Mouse (Mus musculus): ENCODE results near the gene Wnt6. TPM values are rescaled to one million over a fixed set of nuclear protein-coding genes. Genes with fewer than 3 reads are reported as not detected.
A peak's percentile ranks its signal among the peaks of the same experiment; 100 is the strongest.

Wnt6 gene
- polyA plus RNA-seq, 1 experiment from 2014 or later: 2.4 TPM

- Histone ChIP-seq H3K27ac (no peak overlapping the region), H3K27me3 (peaks cover 95% of the 10 kb centered on the region), H3K4me2 (replicated peaks) (no peak overlapping the region), H3K9me3 (no peaks in the 10 kb centered on the region), H3K4me1 (replicated peaks) (peaks cover 20% of the 10 kb centered on the region), H3K9ac (replicated peaks) (no peak overlapping the region), H3K4me3 (replicated peaks) (no peak overlapping the region), H3K36me3 (no peaks in the 10 kb centered on the region)
- 31% methylated on average over 3 of the region's 3 CpGs for WGBS
- no peak for ATAC-seq
Measured at GRCm38 (mm10) chr1:74778934-74779486, 7.3 kb downstream of the Wnt6 start.

- Histone ChIP-seq H3K27ac (no peak overlapping the region), H3K4me1 (replicated peaks) (peaks cover 23% of the 10 kb centered on the region), H3K36me3 (no peaks in the 10 kb centered on the region), H3K4me3 (replicated peaks) (no peak overlapping the region), H3K27me3 (peaks cover 93% of the 10 kb centered on the region), H3K4me2 (replicated peaks) (no peak overlapping the region), H3K9me3 (no peaks in the 10 kb centered on the region), H3K9ac (replicated peaks) (no peak overlapping the region)
- ATAC-seq: no peak
- 9% methylated on average over 14 of the region's 14 CpGs for WGBS
Measured at GRCm38 (mm10) chr1:74782045-74782444, 10.4 kb downstream of the Wnt6 start.

GRCm38 (mm10) chr1:74783554-74783953 is 11.9 kb downstream of the Wnt6 start:
- Histone ChIP-seq H3K9ac (replicated peaks) (no peak overlapping the region), H3K9me3 (no peaks in the 10 kb centered on the region), H3K4me3 (replicated peaks) (peak overlapping the region; percentile 42), H3K27ac (no peak overlapping the region), H3K36me3 (no peaks in the 10 kb centered on the region), H3K4me1 (replicated peaks) (peaks cover 23% of the 10 kb centered on the region), H3K27me3 (peaks cover 92% of the 10 kb centered on the region), H3K4me2 (replicated peaks) (peak overlapping the region; percentile 65)
- ATAC-seq: peak; percentile 11; the same call in 1 of the 2 replicates
- 2% methylated on average over 11 of the region's 13 CpGs for WGBS

GRCm38 (mm10) chr1:74784041-74784759 is 12.5 kb downstream of the Wnt6 start:
- peaks cover 25% of the 10 kb centered on the region for H3K4me1 ChIP-seq (replicated peaks)
- H3K4me2 ChIP-seq (replicated peaks): peak overlapping the region; percentile 65
- H3K9me3 ChIP-seq: no peaks in the 10 kb centered on the region
- H3K27ac ChIP-seq: no peak overlapping the region
- peak overlapping the region; percentile 42 for H3K4me3 ChIP-seq (replicated peaks)
- peak; percentile 50 for ATAC-seq
- no peak overlapping the region; the same call in 1 of the 2 replicates for H3K9ac ChIP-seq (replicated peaks)
- H3K36me3 ChIP-seq: no peaks in the 10 kb centered on the region
- peaks cover 92% of the 10 kb centered on the region for H3K27me3 ChIP-seq
- under 1% methylated on average over 67 of the region's 67 CpGs for WGBS

- 6% methylated on average over 7 of the region's 7 CpGs for WGBS
- Histone ChIP-seq H3K4me3 (replicated peaks) (no peak overlapping the region), H3K27me3 (peaks cover 97% of the 10 kb centered on the region), H3K4me2 (replicated peaks) (no peak overlapping the region), H3K9me3 (no peaks in the 10 kb centered on the region), H3K27ac (no peak overlapping the region), H3K4me1 (replicated peaks) (peaks cover 38% of the 10 kb centered on the region), H3K9ac (replicated peaks) (no peak overlapping the region), H3K36me3 (no peaks in the 10 kb centered on the region)
- ATAC-seq: peak; percentile 43; the same call in 1 of the 2 replicates
Measured at GRCm38 (mm10) chr1:74787846-74788245, 16.2 kb downstream of the Wnt6 start.

GRCm38 (mm10) chr1:74788603-74789176 is 17.0 kb downstream of the Wnt6 start:
- H3K36me3 ChIP-seq: no peaks in the 10 kb centered on the region
- peaks cover 39% of the 10 kb centered on the region for H3K4me1 ChIP-seq (replicated peaks)
- no peak overlapping the region for H3K4me3 ChIP-seq (replicated peaks)
- H3K27me3 ChIP-seq: peaks cover 97% of the 10 kb centered on the region
- H3K4me2 ChIP-seq (replicated peaks): no peak overlapping the region
- H3K27ac ChIP-seq: no peak overlapping the region
- no peak overlapping the region for H3K9ac ChIP-seq (replicated peaks)
- no peak for ATAC-seq
- 19% methylated on average over 6 of the region's 6 CpGs for WGBS
- H3K9me3 ChIP-seq: no peaks in the 10 kb centered on the region

GRCm38 (mm10) chr1:74790095-74790494 is 18.4 kb downstream of the Wnt6 start:
- Histone ChIP-seq H3K27me3 (peaks cover 97% of the 10 kb centered on the region), H3K4me3 (replicated peaks) (no peak overlapping the region), H3K36me3 (no peaks in the 10 kb centered on the region), H3K9ac (replicated peaks) (no peak overlapping the region), H3K27ac (no peak overlapping the region), H3K4me2 (replicated peaks) (no peak overlapping the region), H3K4me1 (replicated peaks) (peaks cover 44% of the 10 kb centered on the region), H3K9me3 (no peaks in the 10 kb centered on the region)
- WGBS: 3% methylated on average over 3 of the region's 3 CpGs
- ATAC-seq: no peak

- Histone ChIP-seq H3K36me3 (no peaks in the 10 kb centered on the region), H3K9me3 (no peaks in the 10 kb centered on the region), H3K27ac (no peak within 1 kb of the TSS), H3K27me3 (peaks cover 99% of the 10 kb centered on the region), H3K4me2 (replicated peaks) (peak within 1 kb of the TSS; percentile 56), H3K4me3 (replicated peaks) (peak within 1 kb of the TSS; percentile 30), H3K9ac (replicated peaks) (peak within 1 kb of the TSS; percentile 51; the same call in 1 of the 2 replicates), H3K4me1 (replicated peaks) (peaks cover 53% of the 10 kb centered on the region)
- WGBS: under 1% methylated on average over 11 of the region's 11 CpGs
- no peak for ATAC-seq
Measured at GRCm38 (mm10) chr1:74791249-74791648, 19.6 kb downstream of the Wnt6 start, which contains the start of gene Wnt10a. Gene Wnt10a, plus strand, starts transcription at chr1:74791516.

GRCm38 (mm10) chr1:74792831-74793660 is 21.4 kb downstream of the Wnt6 start:
- H3K36me3 ChIP-seq: no peaks in the 10 kb centered on the region
- no peak overlapping the region for H3K4me2 ChIP-seq (replicated peaks)
- H3K4me3 ChIP-seq (replicated peaks): no peak overlapping the region
- peaks cover 71% of the 10 kb centered on the region for H3K4me1 ChIP-seq (replicated peaks)
- H3K9ac ChIP-seq (replicated peaks): no peak overlapping the region
- WGBS: 10% methylated on average over 19 of the region's 19 CpGs
- no peaks in the 10 kb centered on the region for H3K9me3 ChIP-seq
- no peak overlapping the region for H3K27ac ChIP-seq
- H3K27me3 ChIP-seq: peaks cover 91% of the 10 kb centered on the region
- ATAC-seq: no peak

GRCm38 (mm10) chr1:74794487-74795144 is 22.9 kb downstream of the Wnt6 start:
- ATAC-seq: peak; percentile 29; the same call in 1 of the 2 replicates
- H3K9me3 ChIP-seq: no peaks in the 10 kb centered on the region
- peaks cover 72% of the 10 kb centered on the region for H3K4me1 ChIP-seq (replicated peaks)
- no peak overlapping the region for H3K27ac ChIP-seq
- H3K9ac ChIP-seq (replicated peaks): peak overlapping the region; percentile 36; the same call in 1 of the 2 replicates
- peak overlapping the region; percentile 54 for H3K4me2 ChIP-seq (replicated peaks)
- peak overlapping the region; percentile 25 for H3K4me3 ChIP-seq (replicated peaks)
- WGBS: under 1% methylated on average over 35 of the region's 38 CpGs
- no peaks in the 10 kb centered on the region for H3K36me3 ChIP-seq
- peaks cover 90% of the 10 kb centered on the region for H3K27me3 ChIP-seq

GRCm38 (mm10) chr1:74795145-74795529 is 23.4 kb downstream of the Wnt6 start:
- Histone ChIP-seq H3K36me3 (no peaks in the 10 kb centered on the region), H3K27ac (no peak overlapping the region), H3K9ac (replicated peaks) (no peak overlapping the region), H3K4me1 (replicated peaks) (peaks cover 68% of the 10 kb centered on the region), H3K9me3 (no peaks in the 10 kb centered on the region), H3K27me3 (peaks cover 90% of the 10 kb centered on the region), H3K4me3 (replicated peaks) (peak overlapping the region; percentile 25; the same call in 1 of the 2 replicates), H3K4me2 (replicated peaks) (peak overlapping the region; percentile 54)
- 3% methylated on average over 9 of the region's 11 CpGs for WGBS
- no peak for ATAC-seq

All from midbrain, embryonic 13.5 days (tissue).